Mouse (Mus musculus) Muller cell, postnatal 12 days (primary cell): ENCODE data around the gene Rb1.
A peak's percentile ranks its signal among the peaks of the same experiment; 100 is the strongest.

Source experiments
- DNase-seq: peaks from one replicate; pipeline ENCODE4 v3.0.0-alpha.2; 2015; ENCODE audit errors: inconsistent ontology term

Gene Rb1

GRCm38 (mm10) chr14:73162192-73162800, 163.3 kb downstream of the Rb1 start:
- DNase-seq: no peak

DNA sequence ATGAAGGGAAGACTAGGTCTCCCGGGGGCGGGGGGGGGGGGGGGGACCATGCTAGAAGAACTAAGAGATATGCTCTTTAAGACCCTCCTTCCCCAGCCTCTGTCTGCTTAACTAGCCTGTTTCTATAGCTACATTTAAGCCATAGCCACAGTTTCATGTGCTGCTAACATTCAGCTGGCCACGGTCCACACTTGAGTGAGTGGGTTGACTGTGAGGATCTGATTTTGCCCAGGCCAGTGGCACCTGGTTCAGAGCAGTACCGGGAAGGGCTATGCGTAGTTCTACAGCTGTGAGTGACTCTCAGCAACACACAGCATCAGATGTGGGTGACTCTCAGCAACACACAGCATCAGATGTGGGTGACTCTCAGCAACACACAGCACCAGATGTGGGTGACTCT, 164.3 kb downstream of the Rb1 start:
- DNase-seq: no peak

- DNase-seq: no peak
Measured at GRCm38 (mm10) chr14:73148125-73148524, 177.5 kb downstream of the Rb1 start.

DNA sequence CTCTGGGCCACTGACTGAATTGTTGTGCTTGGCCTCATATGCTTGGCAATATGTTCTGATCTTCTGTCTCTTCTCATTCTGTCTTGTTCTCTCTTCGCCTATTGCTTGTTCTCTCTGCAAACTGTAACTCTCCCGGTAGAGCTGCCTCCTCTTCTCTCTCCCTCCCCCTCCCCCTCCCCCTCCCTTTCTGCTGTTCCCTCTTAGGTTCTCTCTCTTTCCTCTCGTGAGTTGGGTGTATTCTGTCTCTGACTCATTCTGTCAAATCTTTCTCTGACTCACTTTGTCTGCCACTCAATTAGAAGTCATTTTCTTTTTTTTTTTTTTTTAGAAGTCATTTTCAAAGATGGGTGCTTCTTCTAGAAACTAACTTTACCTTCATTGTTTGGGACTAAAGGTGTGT, 178.9 kb downstream of the Rb1 start:
- DNase-seq: no peak

DNA sequence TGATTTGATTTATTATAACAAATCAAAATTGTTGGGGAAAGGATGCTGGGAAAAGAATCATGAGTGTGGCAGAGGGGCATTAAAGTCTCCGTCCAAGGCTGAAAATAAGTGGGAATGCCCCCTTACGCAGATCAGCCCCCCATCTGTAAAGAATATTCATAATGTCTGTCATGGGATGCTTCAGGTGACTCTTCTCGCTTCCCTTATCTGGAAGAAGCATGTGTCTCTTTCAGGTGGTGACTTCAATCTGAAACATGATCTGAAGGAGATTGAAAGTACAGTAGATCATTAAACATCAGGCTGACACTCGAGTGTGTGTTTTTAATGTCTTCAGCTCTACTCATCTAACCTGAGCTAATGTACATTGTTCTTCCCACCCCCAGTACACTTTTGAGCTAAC, 180.1 kb downstream of the Rb1 start:
- DNase-seq: no peak

DNA sequence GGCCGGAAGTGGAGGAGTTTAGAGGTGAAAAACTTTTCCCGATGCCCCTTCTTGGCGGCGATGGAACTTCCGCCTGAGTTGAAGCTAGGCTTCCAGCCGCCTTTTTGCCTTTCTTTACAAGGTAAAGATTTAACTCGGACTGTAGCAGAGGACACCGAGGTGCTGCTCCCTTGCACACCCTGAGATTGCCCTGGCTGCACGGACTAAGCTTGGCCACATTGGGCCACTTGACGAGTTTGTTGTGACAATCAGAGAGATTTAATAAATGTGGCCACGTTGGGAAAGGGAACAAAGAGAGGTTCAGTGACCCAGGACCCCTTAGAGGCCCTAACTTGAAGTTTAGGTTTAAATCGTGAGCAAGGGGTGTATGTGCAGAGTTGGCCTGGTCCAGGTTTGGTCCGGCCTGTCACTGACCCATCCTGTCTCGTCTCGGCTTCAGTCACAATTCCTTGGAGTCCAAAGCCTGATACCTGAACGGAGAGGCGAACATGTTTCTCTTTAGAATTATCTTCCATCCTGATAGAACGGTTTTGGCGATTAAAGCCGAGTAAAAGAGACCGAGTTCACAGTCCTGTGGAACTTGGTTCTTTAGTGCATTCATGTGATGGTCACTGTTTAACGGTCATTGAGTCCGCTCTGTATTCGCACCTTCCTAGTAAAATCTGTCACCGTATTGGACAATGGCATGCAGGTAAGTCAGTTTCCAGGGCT, 181.8 kb downstream of the Rb1 start:
- no peak for DNase-seq

DNA sequence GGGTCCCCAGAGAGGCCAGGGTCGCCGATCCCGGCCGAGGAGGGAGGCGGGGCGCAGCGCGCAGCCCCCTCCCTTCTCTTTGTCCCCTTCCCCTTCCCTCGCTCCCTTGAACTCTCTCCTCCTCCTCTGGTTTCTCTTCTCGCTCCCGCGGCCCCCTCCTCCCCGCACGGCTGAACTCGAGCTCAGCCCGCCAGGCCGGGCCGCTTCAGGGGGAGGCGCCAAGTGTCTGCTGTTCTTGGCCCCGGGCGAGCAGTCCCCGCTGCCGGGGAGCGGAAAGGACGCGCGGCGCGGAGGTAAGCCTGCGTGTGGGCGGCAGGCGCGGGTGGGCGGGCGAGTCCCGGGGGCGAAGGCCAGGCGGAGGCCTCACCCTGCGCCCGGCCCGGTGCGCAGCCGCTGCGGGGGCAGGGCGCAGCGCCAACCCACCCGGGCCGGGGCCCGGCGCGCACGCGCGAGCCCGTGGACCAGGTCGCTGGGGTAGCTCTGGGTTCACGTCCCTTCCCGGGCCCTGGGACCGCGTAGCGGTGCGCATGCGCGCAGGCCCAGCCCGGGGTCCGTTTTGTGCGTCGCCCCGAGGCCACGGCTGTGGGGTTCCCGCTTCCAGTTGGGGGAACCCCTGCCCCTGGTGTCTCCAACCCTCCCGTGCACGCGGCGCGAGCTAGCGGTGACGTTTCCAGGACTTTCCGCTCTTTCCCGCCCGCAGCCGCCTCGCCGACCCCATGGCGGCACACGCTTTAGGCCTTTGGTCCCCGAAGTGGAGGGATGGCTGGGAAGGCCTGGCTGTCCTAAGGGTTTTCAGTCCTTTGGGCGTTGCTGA, 182.5 kb downstream of the Rb1 start:
- DNase-seq: peak; percentile 88

- peak; percentile 79 for DNase-seq
Measured at GRCm38 (mm10) chr14:73142421-73142895, 183.2 kb downstream of the Rb1 start.

DNA sequence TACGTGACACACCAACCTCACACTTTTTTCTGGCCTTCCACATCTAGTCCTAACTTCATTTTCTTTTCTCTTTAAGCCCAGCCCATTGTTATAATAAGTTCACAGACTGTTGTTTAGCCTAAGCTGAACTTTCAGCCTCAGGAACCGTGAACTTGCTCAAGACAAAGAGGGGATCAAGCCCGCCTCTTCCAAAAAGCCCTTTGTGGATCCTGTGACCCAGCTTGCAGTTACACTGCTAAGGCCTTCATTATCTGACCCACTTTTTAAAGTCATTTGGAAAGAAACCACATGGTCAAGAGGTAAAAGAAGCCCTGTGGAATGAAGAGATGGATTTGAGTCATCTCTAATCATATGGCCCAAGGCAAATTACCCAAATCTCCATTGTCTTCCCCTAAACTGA, 183.8 kb downstream of the Rb1 start:
- DNase-seq: no peak

- DNase-seq: no peak
Measured at GRCm38 (mm10) chr14:73139866-73140265, 185.8 kb downstream of the Rb1 start.

GRCm38 (mm10) chr14:73138483-73138882, 187.1 kb downstream of the Rb1 start:
- DNase-seq: no peak

GRCm38 (mm10) chr14:73137234-73137633, 188.4 kb downstream of the Rb1 start:
- DNase-seq: no peak
